Mouse (Mus musculus) left cerebral cortex, postnatal 4 days (tissue): ENCODE measurements around the gene Flt3. TPM values are rescaled to one million over a fixed set of nuclear protein-coding genes. Genes with fewer than 3 reads are reported as not detected.

Source experiments
- DNase-seq: peaks from one replicate; pipeline ENCODE4 v3.0.0-alpha.2; 2022
- intact Hi-C: fragments of 180-260 bp; cut with DNase I; formaldehyde crosslinking; loops from one replicate; pipeline ENCODE4 v1.15.1; 2025
- total RNA-seq, 2 experiments: library from RNA; stranded (reverse); gene quantifications; 2 replicates each; pipeline ENCODE4 v1.2.3; 2021

Flt3 gene
- total RNA-seq, 2 experiments from 2014 or later = 0.42 to 0.64 TPM

GRCm38 (mm10) chr5:147356260-147357055 lies 43.8 kb downstream of the Flt3 start:
- no peak for DNase-seq

GRCm38 (mm10) chr5:147355788-147356187 lies 44.5 kb downstream of the Flt3 start:
- no peak for DNase-seq
- intact Hi-C loops = no loop called here

More at GRCm38 (mm10) chr5:147356260-147357055, 43.8 kb downstream of the Flt3 start:
- intact Hi-C loops = no loop called here

- DNase-seq = no peak
- intact Hi-C loops = no loop called here
These were observed 45.3 kb downstream of the Flt3 start for GRCm38 (mm10) chr5:147354985-147355384.

GRCm38 (mm10) chr5:147354161-147354780 lies 46.0 kb downstream of the Flt3 start:
- intact Hi-C loops = no loop called here
- no peak for DNase-seq

- intact Hi-C loops = no loop called here
These were observed 48.4 kb downstream of the Flt3 start for GRCm38 (mm10) chr5:147351931-147352330.

GRCm38 (mm10) chr5:147345981-147346380 lies 54.3 kb downstream of the Flt3 start:
- intact Hi-C loops = no loop called here
- DNase-seq = no peak

More at GRCm38 (mm10) chr5:147351931-147352330, 48.4 kb downstream of the Flt3 start:
- DNase-seq = no peak

GRCm38 (mm10) chr5:147343904-147344303 lies 56.4 kb downstream of the Flt3 start:
- no peak for DNase-seq
- intact Hi-C loops = no loop called here

- no peak for DNase-seq
- intact Hi-C loops = no loop called here
These were observed 57.4 kb downstream of the Flt3 start for GRCm38 (mm10) chr5:147342901-147343300.

GRCm38 (mm10) chr5:147340741-147341414 lies 59.4 kb downstream of the Flt3 start:
- intact Hi-C loops = no loop called here
- no peak for DNase-seq

GRCm38 (mm10) chr5:147339560-147339959 lies 60.7 kb downstream of the Flt3 start:
- DNase-seq = no peak
- intact Hi-C loops = no loop called here

- no peak for DNase-seq
- intact Hi-C loops = no loop called here
These were observed 61.3 kb downstream of the Flt3 start for GRCm38 (mm10) chr5:147338967-147339366.

- intact Hi-C loops = no loop called here
- no peak for DNase-seq
These were observed 67.6 kb downstream of the Flt3 start for GRCm38 (mm10) chr5:147332711-147333110.

GRCm38 (mm10) chr5:147331547-147331946 lies 68.7 kb downstream of the Flt3 start:
- intact Hi-C loops = no loop called here
- DNase-seq = peak; percentile 65

GRCm38 (mm10) chr5:147329946-147330345 lies 70.3 kb downstream of the Flt3 start:
- intact Hi-C loops = loop anchor here (10.0 kb wide), 1 partner anchor 515 kb away; no protein-coding TSS in a partner anchor
- DNase-seq = no peak

- intact Hi-C loops = loop anchor here (10.0 kb wide), 1 partner anchor 517 kb away; no protein-coding TSS in a partner anchor
- no peak for DNase-seq
These were observed 72.7 kb downstream of the Flt3 start for GRCm38 (mm10) chr5:147327636-147328035.

GRCm38 (mm10) chr5:147325931-147326330 lies 74.4 kb downstream of the Flt3 start:
- DNase-seq = no peak
- intact Hi-C loops = loop anchor here (10.0 kb wide), 1 partner anchor 519 kb away; no protein-coding TSS in a partner anchor

- intact Hi-C loops = loop anchor here (10.0 kb wide), 1 partner anchor 521 kb away; no protein-coding TSS in a partner anchor
- peak; percentile 76 for DNase-seq
These were observed 76.9 kb downstream of the Flt3 start for GRCm38 (mm10) chr5:147323237-147323917.

GRCm38 (mm10) chr5:147322183-147322582 lies 78.1 kb downstream of the Flt3 start, which contains the start of gene Urad:
Gene Urad, minus strand, starts transcription at chr5:147322440.
- intact Hi-C loops = loop anchor here (10.0 kb wide), 1 partner anchor 523 kb away; no protein-coding TSS in a partner anchor

GRCm38 (mm10) chr5:147319653-147320052 lies 80.6 kb downstream of the Flt3 start:
- intact Hi-C loops = loop anchor here (2.0 to 10.0 kb wide), 2 partner anchors 405 to 525 kb away; no protein-coding TSS in a partner anchor
- no peak for DNase-seq

More at GRCm38 (mm10) chr5:147322183-147322582, 78.1 kb downstream of the Flt3 start, which contains the start of gene Urad:
- DNase-seq = no peak

GRCm38 (mm10) chr5:147317991-147318390 lies 82.3 kb downstream of the Flt3 start:
- intact Hi-C loops = loop anchor here (2.0 kb wide), 1 partner anchor 403 kb away; no protein-coding TSS in a partner anchor
- no peak for DNase-seq
